Mouse (Mus musculus) heart, adult 2 months (tissue): ENCODE measurements at regions not wholly inside any gene's neighbourhood (a gene's known extent, or its start where the extent isn't known, plus 50 kb on each side); places are given as distances from the start of the nearest gene placed in this dataset.

ENCODE experiments used
- CTCF ChIP-seq: fragments of 200-600 bp; IDR thresholded peaks from 2 replicates; pipeline ENCODE4 v1.8.1; 2022; ENCODE audit warnings: antibody characterized with exemption, mild to moderate bottlenecking, moderate library complexity
- EP300 ChIP-seq: fragments of 200-500 bp; IDR thresholded peaks from 2 replicates; pipeline ENCODE4 v1.6.1; 2011; ENCODE audit warnings: low read depth, low read length, control low read depth; ENCODE audit not compliant: insufficient read depth
- POLR2A ChIP-seq: fragments of 200-500 bp; IDR thresholded peaks from 2 replicates; pipeline ENCODE4 v1.6.1; 2011; ENCODE audit warnings: mild to moderate bottlenecking, low read depth, low read length, control low read depth; ENCODE audit not compliant: insufficient read depth

- no peak for TF ChIP-seq POLR2A
- TF ChIP-seq EP300 = no peak
- no peak for TF ChIP-seq CTCF
Measured at GRCm38 (mm10) chr2:105485286-105485685, 86.2 kb upstream of the Rcn1 start.
